Mouse (Mus musculus) stomach, embryonic 16.5 days (tissue): ENCODE results near the gene Ncor2. TPM values are rescaled to one million over a fixed set of nuclear protein-coding genes. Genes with fewer than 3 reads are reported as not detected.

Source experiments
- ATAC-seq: fragments of 200-750 bp; cut with Nextera tagmentation; 2 replicates; pipeline ENCODE4 v1.8.0; 2017; ENCODE audit warnings: moderate number of reproducible peaks, moderate TSS enrichment; ENCODE audit not compliant: insufficient read depth, low FRiP score
- H3K27ac ChIP-seq: fragments of 300-500 bp; sonication (generic); 2 replicates; pipeline ENCODE4 v1.5.1; 2014; ENCODE audit warnings: low read length
- H3K27me3 ChIP-seq: fragments of 300-500 bp; sonication (generic); 2 replicates; pipeline ENCODE4 v1.6.1; 2014; ENCODE audit warnings: low read length, control low read depth, mixed read lengths; ENCODE audit not compliant: control insufficient read depth, insufficient read depth
- H3K36me3 ChIP-seq: fragments of 300-500 bp; sonication (generic); 2 replicates; pipeline ENCODE4 v1.6.1; 2014; ENCODE audit warnings: low read length; ENCODE audit not compliant: control insufficient read depth, insufficient read depth
- H3K4me1 ChIP-seq: fragments of 300-500 bp; sonication (generic); 2 replicates; pipeline ENCODE4 v1.6.1; 2014; ENCODE audit warnings: low read length, control low read depth, mixed read lengths; ENCODE audit not compliant: control insufficient read depth, insufficient read depth
- H3K4me2 ChIP-seq: fragments of 300-500 bp; sonication (generic); 2 replicates; pipeline ENCODE4 v1.6.1; 2014; ENCODE audit warnings: low read depth, low read length, mixed read lengths
- H3K4me3 ChIP-seq: fragments of 300-500 bp; sonication (generic); replicated peaks from 2 replicates; pipeline ENCODE4 v1.5.1; 2014; ENCODE audit warnings: mild to moderate bottlenecking, low read length
- H3K9ac ChIP-seq: fragments of 300-500 bp; sonication (generic); 2 replicates; pipeline ENCODE4 v1.6.1; 2014; ENCODE audit warnings: low read length
- H3K9me3 ChIP-seq: fragments of 300-500 bp; sonication (generic); replicated peaks from 2 replicates; pipeline ENCODE4 v1.6.1; 2016; ENCODE audit warnings: low read length, control low read depth; ENCODE audit not compliant: control insufficient read depth
- WGBS: fragments of 180-500 bp; shearing (Covaris S2); extraction: QIAGEN DNeasy Blood & Tissue Kit; methylation state at CpG from one replicate; pipeline ENCODE4 v1.1.7; 2014; 5-methylcytosine and 5-hydroxymethylcytosine counted together
- polyA plus RNA-seq: library from polyadenylated mRNA; unstranded; fragments of >200 nt; fragmentation: Nextera tagmentation; extraction: Ambion mirVana; gene quantifications from 2 replicates; pipeline ENCODE4 v1.2.1, GENCODE M21; 2015

Ncor2 gene
- polyA plus RNA-seq, 1 experiment from 2014 or later: 24.6 TPM

DNA sequence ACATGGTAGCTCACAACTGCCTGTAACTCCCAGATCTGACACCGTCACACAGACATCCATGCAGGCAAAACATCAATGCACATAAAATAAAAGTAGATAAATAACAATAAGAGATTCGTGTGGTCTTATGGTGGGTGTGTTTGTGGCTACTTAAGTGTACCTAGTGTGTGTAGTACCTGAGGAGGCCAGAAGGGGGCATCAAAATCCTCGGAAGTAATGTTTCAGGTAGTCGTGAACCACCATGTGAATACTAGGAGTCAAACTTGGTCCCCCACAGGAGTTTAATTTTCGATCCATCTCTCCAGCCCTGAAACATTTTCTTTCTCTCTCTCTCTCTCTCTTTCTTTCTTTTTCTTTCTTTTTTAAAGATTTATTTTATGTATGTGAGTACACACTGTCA, 192.8 kb downstream of the Ncor2 start:
- ATAC-seq: no peak
- H3K4me1 ChIP-seq: no peaks in the 10 kb centered on the region
- no peaks in the 10 kb centered on the region for H3K27me3 ChIP-seq
- H3K4me2 ChIP-seq: no peak overlapping the region
- WGBS: 80% methylated on average over 5 of the region's 5 CpGs
- H3K9me3 ChIP-seq: peaks cover 4% of the 10 kb centered on the region
- H3K9ac ChIP-seq: no peak overlapping the region
- no peaks in the 10 kb centered on the region for H3K36me3 ChIP-seq
- H3K4me3 ChIP-seq: no peak overlapping the region
- H3K27ac ChIP-seq: no peak overlapping the region

DNA sequence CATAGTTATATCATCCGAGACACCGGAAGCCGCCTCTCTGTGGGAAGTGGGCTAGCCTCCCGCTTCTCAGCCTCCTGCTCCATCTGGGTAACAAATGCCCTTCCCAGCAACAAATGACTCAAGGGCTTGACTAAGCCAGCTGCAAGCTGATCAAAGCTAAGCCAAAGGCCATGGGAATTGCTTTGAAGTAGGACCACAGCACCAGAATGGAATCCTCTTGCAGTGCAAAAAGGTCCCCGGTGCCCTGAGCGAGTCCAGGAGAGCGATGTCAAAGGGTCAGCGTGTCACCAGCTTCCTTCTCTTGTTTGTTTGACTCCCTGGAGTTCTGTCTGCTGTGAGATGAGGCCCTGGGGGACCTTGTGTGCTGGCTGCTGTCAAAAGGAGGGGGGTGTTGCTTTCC, 209.2 kb downstream of the Ncor2 start:
- no peaks in the 10 kb centered on the region for H3K9me3 ChIP-seq
- no peaks in the 10 kb centered on the region for H3K27me3 ChIP-seq
- H3K9ac ChIP-seq: no peak overlapping the region
- no peaks in the 10 kb centered on the region for H3K36me3 ChIP-seq
- no peak for ATAC-seq
- WGBS: 38% methylated on average over 8 of the region's 8 CpGs
- no peak overlapping the region for H3K27ac ChIP-seq
- H3K4me1 ChIP-seq: peaks cover 6% of the 10 kb centered on the region
- H3K4me2 ChIP-seq: no peak overlapping the region
- no peak overlapping the region for H3K4me3 ChIP-seq

Other genes starting within 250 kb of the Ncor2 start
- 2.7 and 3.0 TPM in 2 replicates for gene Rflna, start 176.0 kb downstream of the Ncor2 start, polyA plus RNA-seq
- 60.6 and 61.4 TPM in 2 replicates for gene Scarb1, start 161.9 kb upstream of the Ncor2 start, polyA plus RNA-seq
- gene Gm10382, start 210.1 kb upstream of the Ncor2 start, polyA plus RNA-seq: 0.32 and 0.37 TPM in 2 replicates
- gene Ubc, start 211.0 kb upstream of the Ncor2 start, polyA plus RNA-seq: 1,047 and 1,111 TPM in 2 replicates